In genomic region chr5:29467489-29468350, GRCm38 (mm10) we compare ENCODE assay signal across 8 mouse cellular contexts. TPM values are rescaled to one million over a fixed set of nuclear protein-coding genes. Genes with fewer than 3 reads are reported as not detected.
DNase-seq lines count a peak whose midpoint lies in the region; ATAC-seq lines count a peak whose summit lies in the region.

No protein-coding gene starts in this region.

- H3K27me3 ChIP-seq in heart, embryonic 15.5 days, result peaks cover 74% of the 10 kb centered on the region
- peaks cover 76% of the 10 kb centered on the region for H3K27me3 ChIP-seq in hindbrain, embryonic 14.5 days (ENCODE audit: control insufficient read depth, insufficient read depth, low read length)
- peaks cover 64% of the 10 kb centered on the region for H3K27me3 ChIP-seq in midbrain, embryonic 11.5 days (ENCODE audit: control insufficient read depth, insufficient read depth, low read length)

- H3K4me2 ChIP-seq in heart, embryonic 15.5 days, result peak overlapping the region; percentile 96
- peak overlapping the region; percentile 44 for H3K4me2 ChIP-seq in hindbrain, embryonic 14.5 days (replicated peaks)
- peak overlapping the region; percentile 51 for H3K4me2 ChIP-seq in midbrain, embryonic 11.5 days

- H3K9me3 ChIP-seq in heart, embryonic 15.5 days (replicated peaks), result no peaks in the 10 kb centered on the region
- no peaks in the 10 kb centered on the region for H3K9me3 ChIP-seq in hindbrain, embryonic 14.5 days (ENCODE audit: control insufficient read depth, low read length)
- H3K9me3 ChIP-seq in midbrain, embryonic 11.5 days (ENCODE audit: control insufficient read depth, low read length), result no peaks in the 10 kb centered on the region

- H3K9ac ChIP-seq in heart, embryonic 15.5 days, result peak overlapping the region; percentile 36
- no peak overlapping the region for H3K9ac ChIP-seq in hindbrain, embryonic 14.5 days
- H3K9ac ChIP-seq in midbrain, embryonic 11.5 days (ENCODE audit: low read length), result no peak overlapping the region

- peak overlapping the region; percentile 61 for H3K4me3 ChIP-seq in heart, embryonic 15.5 days
- peak overlapping the region; percentile 17 for H3K4me3 ChIP-seq in hindbrain, embryonic 14.5 days (replicated peaks; ENCODE audit: low read length)
- peak overlapping the region; percentile 35 for H3K4me3 ChIP-seq in midbrain, embryonic 11.5 days (ENCODE audit: low read depth, low read length)

- H3K4me1 ChIP-seq in heart, embryonic 15.5 days (replicated peaks), result peaks cover 14% of the 10 kb centered on the region
- H3K4me1 ChIP-seq in hindbrain, embryonic 14.5 days (replicated peaks; ENCODE audit: control insufficient read depth, insufficient read depth, low read length), result 0 out of 2 replicates have a peak, but pooled peaks cover 6% of the 10 kb centered on the region
- peaks cover 7% of the 10 kb centered on the region; the same call in 1 of the 2 replicates for H3K4me1 ChIP-seq in midbrain, embryonic 11.5 days (ENCODE audit: control insufficient read depth, insufficient read depth, low read length)

- 4% methylated on average over 66 of the region's 67 CpGs for WGBS in heart, embryonic 15.5 days
- WGBS in hindbrain, embryonic 14.5 days, result 3% methylated on average over 67 of the region's 67 CpGs
- 2% methylated on average over 66 of the region's 67 CpGs for WGBS in midbrain, embryonic 11.5 days

- intact Hi-C loops in heart, postnatal 25 days (cut with DNase I), result no loop called here
- intact Hi-C loops in left cerebral cortex, postnatal 36 days (cut with DNase I), result no loop called here

- no peak for DNase-seq in heart, postnatal 25 days (ENCODE audit: low spot score)
- DNase-seq in ZHBTc4 (ENCODE audit: low read depth, low spot score), result peak; percentile 93
- no peak for DNase-seq in hindbrain, embryonic 14.5 days (ENCODE audit: low spot score)
- DNase-seq in midbrain, embryonic 11.5 days (ENCODE audit: low spot score, missing footprints), result peak; percentile 93
- peak; percentile 40 for DNase-seq in yolk sac, embryonic 10.5 days (ENCODE audit: low spot score)
- no peak for DNase-seq in adrenal gland, postnatal 4 days (ENCODE audit: low spot score in 2 of 2)
- no peak for DNase-seq in left cerebral cortex, postnatal 36 days (ENCODE audit: low spot score in 2 of 2)

- no peaks in the 10 kb centered on the region for H3K36me3 ChIP-seq in heart, embryonic 15.5 days
- H3K36me3 ChIP-seq in hindbrain, embryonic 14.5 days (replicated peaks; ENCODE audit: control insufficient read depth, insufficient read depth), result no peaks in the 10 kb centered on the region
- H3K36me3 ChIP-seq in midbrain, embryonic 11.5 days (ENCODE audit: control insufficient read depth, insufficient read depth, low read length), result no peaks in the 10 kb centered on the region

- no peak overlapping the region for H3K27ac ChIP-seq in heart, embryonic 15.5 days
- no peak overlapping the region for H3K27ac ChIP-seq in hindbrain, embryonic 14.5 days
- no peak overlapping the region for H3K27ac ChIP-seq in midbrain, embryonic 11.5 days (ENCODE audit: low read depth, low read length)

- ATAC-seq in heart, embryonic 15.5 days (replicated peaks; ENCODE audit: insufficient number of reproducible peaks, insufficient read depth, low FRiP score, low read depth), result 0 out of 2 replicates have a peak, but pooled peaks have one; percentile 27
- no peak; the same call in 1 of the 2 replicates for ATAC-seq in hindbrain, embryonic 14.5 days (ENCODE audit: low FRiP score)
- ATAC-seq in midbrain, embryonic 11.5 days (ENCODE audit: low FRiP score), result peak; percentile 66

RNA-seq across cellular contexts. Expression of gene Mnx1, which starts 10.6 kb away (rescaled TPM):
- not detected in 2 replicates for polyA plus RNA-seq in heart, embryonic 15.5 days (2015; fragmentation: Nextera tagmentation; extraction: Ambion mirVana)
- total RNA-seq in heart, postnatal 25 days (2021), result not detected
- 0.50 and 0.63 TPM in 2 replicates for polyA plus RNA-seq in hindbrain, embryonic 14.5 days (2014; fragmentation: Nextera tagmentation; extraction: Ambion mirVana)
- not detected in 2 replicates for polyA plus RNA-seq in midbrain, embryonic 11.5 days (2014; fragmentation: Nextera tagmentation; extraction: Ambion mirVana)
- under 1 TPM in 1 of 2 experiments, not detected in 1; 0.34 TPM for total RNA-seq in adrenal gland, postnatal 4 days (2021)
- not detected for total RNA-seq in left cerebral cortex, postnatal 36 days (2021)

RNA-seq across cellular contexts. Expression of gene Nom1, which starts 33.3 kb away (rescaled TPM):
- polyA plus RNA-seq in heart, embryonic 15.5 days (2015; fragmentation: Nextera tagmentation; extraction: Ambion mirVana), result 14.6 and 16.9 TPM in 2 replicates
- 10 to 100 TPM; 11.9 to 12.7 TPM for total RNA-seq in heart, postnatal 25 days (2021)
- polyA plus RNA-seq in hindbrain, embryonic 14.5 days (2014; fragmentation: Nextera tagmentation; extraction: Ambion mirVana), result 14.1 and 15.2 TPM in 2 replicates
- 26.4 and 32.1 TPM in 2 replicates for polyA plus RNA-seq in midbrain, embryonic 11.5 days (2014; fragmentation: Nextera tagmentation; extraction: Ambion mirVana)
- total RNA-seq in adrenal gland, postnatal 4 days (2021), result 10 to 100 TPM; 45.0 to 50.9 TPM
- total RNA-seq in left cerebral cortex, postnatal 36 days (2021), result 10 to 100 TPM; 20.7 to 21.4 TPM

Comparison
In these comparisons a context has a peak if more than half of its experiments do, and no peak if none do; other contexts are left out.
1. H3K4me2 ChIP-seq: peak in every context shown above with its lines; median percentile 96 in heart, embryonic 15.5 days; 51 in midbrain, embryonic 11.5 days; 44 in hindbrain, embryonic 14.5 days.
2. DNase-seq: peak in ZHBTc4 (single experiment), midbrain, embryonic 11.5 days (single experiment) and yolk sac, embryonic 10.5 days (single experiment); none in heart, postnatal 25 days (single experiment), hindbrain, embryonic 14.5 days (single experiment), adrenal gland, postnatal 4 days (0 of 2) and left cerebral cortex, postnatal 36 days (0 of 2).
3. Peak in every context shown above with its lines, with median percentiles within 50 percentile points of each other: H3K4me3 ChIP-seq.